Mouse (Mus musculus) stomach, embryonic 14.5 days (tissue): ENCODE results near the gene Gm10912. TPM values are rescaled to one million over a fixed set of nuclear protein-coding genes. Genes with fewer than 3 reads are reported as not detected.

Experiments used
- ATAC-seq: fragments of 200-750 bp; cut with Nextera tagmentation; 2 replicates; pipeline ENCODE4 v1.8.0; 2017; ENCODE audit warnings: low read depth, moderate TSS enrichment; ENCODE audit not compliant: insufficient number of reproducible peaks, insufficient read depth, low FRiP score
- H3K27ac ChIP-seq: fragments of 300-500 bp; sonication (generic); 2 replicates; pipeline ENCODE4 v1.5.1; 2014; ENCODE audit warnings: mild to moderate bottlenecking, low read length, moderate library complexity, mixed read lengths
- H3K27me3 ChIP-seq: fragments of 300-500 bp; sonication (generic); 2 replicates; pipeline ENCODE4 v1.6.1; 2014; ENCODE audit warnings: low read length, control low read depth, mixed read lengths; ENCODE audit not compliant: control insufficient read depth, insufficient read depth
- H3K36me3 ChIP-seq: fragments of 300-500 bp; sonication (generic); 2 replicates; pipeline ENCODE4 v1.6.1; 2014; ENCODE audit warnings: mild to moderate bottlenecking, control low read depth, low read length, moderate library complexity, mixed read lengths; ENCODE audit not compliant: control insufficient read depth, insufficient read depth
- H3K4me1 ChIP-seq: fragments of 300-500 bp; sonication (generic); 2 replicates; pipeline ENCODE4 v1.6.1; 2014; ENCODE audit warnings: low read length, control low read depth, mixed read lengths; ENCODE audit not compliant: control insufficient read depth, insufficient read depth
- H3K4me2 ChIP-seq: fragments of 300-500 bp; sonication (generic); replicated peaks from 2 replicates; pipeline ENCODE4 v1.6.1; 2014; ENCODE audit warnings: low read depth, low read length, control low read depth
- H3K4me3 ChIP-seq: fragments of 300-500 bp; sonication (generic); 2 replicates; pipeline ENCODE4 v1.5.1; 2014; ENCODE audit warnings: low read depth, low read length, control low read depth
- H3K9ac ChIP-seq: fragments of 300-500 bp; sonication (generic); replicated peaks from 2 replicates; pipeline ENCODE4 v1.6.1; 2014; ENCODE audit warnings: low read depth, mild to moderate bottlenecking, control low read depth, low read length, moderate library complexity, mixed read lengths
- H3K9me3 ChIP-seq: fragments of 300-500 bp; sonication (generic); 2 replicates; pipeline ENCODE4 v1.6.1; 2016; ENCODE audit warnings: low read depth, low read length, control low read depth; ENCODE audit not compliant: control insufficient read depth
- WGBS: fragments of 180-500 bp; shearing (Covaris S2); extraction: QIAGEN DNeasy Blood & Tissue Kit; methylation state at CpG from one replicate; pipeline ENCODE4 v1.1.7; 2014; 5-methylcytosine and 5-hydroxymethylcytosine counted together
- polyA plus RNA-seq: library from polyadenylated mRNA; unstranded; fragments of >200 nt; fragmentation: Nextera tagmentation; extraction: Ambion mirVana; gene quantifications from 2 replicates; pipeline ENCODE4 v1.2.1, GENCODE M21; 2014

The Gm10912 gene
- polyA plus RNA-seq, 1 experiment from 2014 or later = not detected

DNA sequence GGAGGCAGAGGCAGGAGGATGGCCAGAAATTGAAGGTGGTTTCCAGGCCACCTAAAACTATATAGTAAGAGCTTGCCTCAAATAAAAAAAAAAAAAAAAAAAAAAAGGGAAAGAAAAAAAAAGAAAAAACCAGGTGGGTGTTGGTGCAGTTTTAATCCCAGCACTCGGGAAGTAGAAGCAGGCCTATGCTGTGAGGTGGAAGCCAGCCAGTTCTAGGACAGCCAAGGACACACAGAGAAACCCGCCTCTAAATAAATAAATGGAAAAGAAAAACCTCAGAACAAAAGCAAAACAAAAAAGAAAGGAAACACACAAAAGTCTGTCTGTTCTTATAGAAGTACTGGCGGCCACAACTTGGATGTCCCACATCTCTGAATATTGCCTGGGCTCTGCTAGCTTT is 49.3 kb downstream of the Gm10912 start:
- Histone ChIP-seq H3K4me2 (no peak overlapping the region), H3K9me3 (no peaks in the 10 kb centered on the region), H3K36me3 (no peaks in the 10 kb centered on the region), H3K27ac (no peak overlapping the region), H3K4me3 (no peak overlapping the region), H3K9ac (no peak overlapping the region), H3K4me1 (no peaks in the 10 kb centered on the region), H3K27me3 (no peaks in the 10 kb centered on the region)
- WGBS = 78% methylated on average over 3 of the region's 3 CpGs
- no peak for ATAC-seq

Other genes starting within 250 kb of the Gm10912 start
- 14.8 and 15.0 TPM in 2 replicates for gene Lmo2, start 107.8 kb upstream of the Gm10912 start, polyA plus RNA-seq
- 60.1 and 63.2 TPM in 2 replicates for gene Fbxo3, start 38.1 kb upstream of the Gm10912 start, polyA plus RNA-seq
- 1.9 and 3.7 TPM in 2 replicates for gene 4931422A03Rik, start 37.5 kb upstream of the Gm10912 start, polyA plus RNA-seq
- not detected in 2 replicates for gene Gm10799, start 2.7 kb downstream of the Gm10912 start, polyA plus RNA-seq
- 5.8 and 6.7 TPM in 2 replicates for gene Cd59b, start 4.0 kb downstream of the Gm10912 start, polyA plus RNA-seq
- 32.6 and 34.0 TPM in 2 replicates for gene Cd59a, start 30.0 kb downstream of the Gm10912 start, polyA plus RNA-seq
- gene A930018P22Rik, start 56.9 kb downstream of the Gm10912 start, polyA plus RNA-seq = not detected in 2 replicates